Mouse (Mus musculus) left cerebral cortex, postnatal 4 days (tissue): ENCODE measurements at regions not wholly inside any gene's neighbourhood (a gene's known extent, or its start where the extent isn't known, plus 50 kb on each side); places are given as distances from the start of the nearest gene placed in this dataset.
A peak's percentile ranks its signal among the peaks of the same experiment; 100 is the strongest.

ENCODE experiments used
- DNase-seq: peaks from one replicate; pipeline ENCODE4 v3.0.0-alpha.2; 2022
- intact Hi-C: fragments of 180-260 bp; cut with DNase I; formaldehyde crosslinking; loops from one replicate; pipeline ENCODE4 v1.15.1; 2025

DNA sequence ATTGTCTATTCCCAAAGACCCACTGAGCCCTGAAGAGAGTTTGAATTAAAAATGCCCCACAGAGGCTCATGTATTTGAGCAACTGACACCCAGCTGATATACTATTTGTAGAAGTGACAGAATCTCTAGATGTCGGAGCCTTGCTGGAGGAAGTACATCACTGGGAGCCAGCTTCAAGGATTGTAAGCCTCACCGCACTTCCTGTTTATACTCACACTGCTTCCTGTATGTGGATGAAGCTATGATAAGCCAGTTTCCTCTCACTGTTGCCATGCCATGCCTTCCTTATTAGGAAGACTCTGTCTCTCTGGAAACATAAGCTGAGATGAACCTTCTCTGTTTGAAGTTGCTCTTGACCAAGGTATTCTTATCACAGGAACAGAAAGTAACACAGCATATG is 251.8 kb upstream of the Pabpc6 start:
- no peak for DNase-seq
- intact Hi-C loops, result no loop called here

DNA sequence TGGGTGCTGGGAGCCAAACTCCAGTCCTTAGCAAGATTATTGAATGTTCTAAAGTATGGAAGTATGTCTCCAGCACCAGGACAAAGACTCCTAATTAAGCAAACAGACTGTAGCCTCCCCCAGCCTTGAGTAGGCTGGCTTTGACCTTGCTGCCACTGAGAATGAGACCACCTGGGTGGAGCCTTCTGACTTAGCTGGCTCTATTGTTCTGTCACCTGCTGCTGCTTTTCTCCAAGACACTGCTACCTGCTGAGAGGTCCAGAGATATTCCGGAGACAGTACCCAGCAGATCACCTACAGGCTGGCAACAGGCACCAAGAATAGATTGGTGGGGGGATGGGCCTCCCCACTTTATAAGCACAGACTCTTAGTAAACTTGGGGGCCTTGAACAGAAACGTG is 247.5 kb upstream of the Pabpc6 start:
- DNase-seq, result no peak
- intact Hi-C loops, result no loop called here

DNA sequence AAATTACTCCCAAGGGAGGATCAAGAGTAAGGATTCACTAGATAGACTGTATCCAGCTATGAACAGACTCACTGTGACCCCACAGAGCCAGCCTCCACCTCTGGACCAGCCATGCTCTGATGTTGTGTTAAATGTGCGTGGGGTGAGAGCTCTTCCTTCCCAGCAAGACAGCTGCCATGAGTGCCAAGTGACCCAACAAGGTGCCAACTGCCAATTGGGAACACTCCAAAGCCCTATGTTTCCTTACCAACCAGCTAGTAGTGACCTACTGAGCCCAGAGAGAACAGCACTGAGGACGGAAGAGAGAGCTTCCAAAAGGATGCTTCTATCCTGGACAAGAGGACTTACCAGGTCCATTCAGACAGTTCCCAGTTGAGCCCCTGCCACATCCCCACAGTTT is 241.3 kb upstream of the Pabpc6 start:
- peak; percentile 54 for DNase-seq
- intact Hi-C loops, result no loop called here

DNA sequence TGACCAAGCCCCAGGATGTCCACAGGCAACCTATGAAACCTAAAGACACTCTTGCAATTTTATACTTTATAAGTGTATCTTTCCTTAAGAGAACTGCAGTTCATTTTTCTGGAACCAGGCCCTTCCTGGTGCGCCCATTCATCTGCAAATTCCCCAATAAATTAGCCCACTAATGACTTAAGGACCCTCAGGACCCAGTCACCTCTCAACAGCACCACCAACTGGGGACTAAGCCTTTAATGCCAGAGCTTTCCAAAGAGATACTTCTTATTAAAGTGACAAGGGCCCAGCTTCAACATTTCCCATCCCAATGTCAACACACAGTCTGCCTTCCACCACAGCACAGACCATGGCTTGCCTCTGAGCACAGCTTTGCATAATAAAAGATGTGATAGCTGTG is 237.6 kb upstream of the Pabpc6 start:
- intact Hi-C loops, result no loop called here

DNA sequence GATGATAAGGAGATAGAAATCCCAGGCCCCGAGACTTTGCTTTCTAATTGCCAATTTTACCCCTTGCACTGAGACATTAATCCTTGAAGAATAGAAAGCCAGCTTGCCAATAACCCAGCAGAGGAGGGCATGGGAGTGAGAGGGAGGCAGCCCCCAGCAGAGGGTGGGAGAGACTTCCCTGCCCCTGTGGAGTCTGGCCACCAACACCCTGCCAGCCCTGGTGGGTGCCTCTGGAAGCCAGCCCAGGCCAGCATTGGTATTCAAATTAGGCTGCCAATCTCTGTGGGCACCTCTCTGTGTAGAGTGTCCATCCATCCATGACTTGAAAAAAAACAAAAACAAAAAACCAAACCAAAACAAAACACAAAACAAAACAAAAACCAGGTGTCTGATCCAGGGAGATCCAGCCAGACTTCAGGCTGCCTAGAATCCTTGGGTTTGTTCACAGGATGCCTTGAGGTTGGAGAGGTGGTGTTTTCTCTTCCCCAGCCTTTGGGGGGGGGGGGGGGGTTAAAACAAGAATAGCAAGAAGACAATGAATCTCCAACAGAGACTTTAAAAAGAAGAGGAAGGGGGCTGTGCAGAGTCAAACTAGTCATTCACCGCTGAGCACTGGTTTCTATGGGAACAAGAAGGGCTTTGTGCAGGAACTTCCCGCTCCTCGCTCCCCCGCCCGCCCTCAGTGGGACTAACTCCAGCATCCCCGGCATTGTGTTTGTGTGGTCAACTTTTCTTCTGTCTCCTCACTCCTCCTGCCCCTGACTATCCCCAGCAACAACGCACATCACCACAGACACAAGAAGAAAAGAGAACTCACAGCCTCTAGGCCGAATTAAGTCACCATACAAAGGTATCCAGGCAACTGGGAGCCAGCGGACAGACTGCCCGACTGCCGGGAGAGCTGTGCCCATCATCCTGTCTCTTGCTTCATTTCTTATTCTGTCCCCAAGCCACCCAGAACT is 236.3 kb upstream of the Pabpc6 start:
- intact Hi-C loops, result no loop called here
- DNase-seq, result peak; percentile 86

More for the DNA sequence above, 237.6 kb upstream of the Pabpc6 start:
- no peak for DNase-seq

DNA sequence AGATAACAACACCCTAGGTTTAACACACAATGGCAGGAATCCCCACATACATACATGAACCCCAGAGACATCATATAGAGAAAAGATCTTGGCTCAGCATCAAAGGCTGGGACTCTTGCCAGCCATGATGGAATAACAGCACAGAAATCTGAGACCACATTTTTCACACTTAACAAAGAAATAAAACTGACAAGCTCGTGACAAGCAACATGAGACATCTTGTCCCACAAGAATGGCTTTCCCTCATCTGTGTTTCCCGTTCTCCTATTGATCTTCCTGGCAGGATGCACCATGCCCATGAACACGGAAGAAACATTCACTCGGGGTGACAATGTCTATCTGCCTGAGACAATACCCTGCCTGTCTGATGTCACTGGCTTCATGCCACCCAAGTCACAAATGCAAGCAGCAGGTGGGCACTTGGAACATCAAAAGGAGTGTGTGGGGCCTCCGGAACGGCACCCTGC is 235.0 kb upstream of the Pabpc6 start:
- intact Hi-C loops, result no loop called here
- DNase-seq, result peak; percentile 66

DNA sequence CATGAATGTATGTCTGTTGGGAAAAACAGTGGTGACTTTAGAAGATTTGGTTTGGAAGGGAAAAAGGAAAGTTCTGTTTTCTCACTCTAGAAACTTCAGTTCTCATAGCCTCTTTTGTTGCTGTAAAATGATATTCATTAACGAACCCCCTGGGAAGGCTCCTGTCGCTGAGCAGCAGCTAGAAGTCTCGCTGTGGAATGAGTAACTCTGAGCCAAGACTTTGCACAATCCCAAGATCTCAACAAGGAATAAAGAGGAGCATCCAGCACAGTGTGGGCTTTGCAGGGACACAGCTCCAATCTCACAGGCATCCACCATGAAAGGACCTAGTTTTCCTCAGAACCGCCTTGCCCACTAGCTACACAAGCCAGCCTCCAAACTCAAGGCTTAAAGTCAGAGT is 233.8 kb upstream of the Pabpc6 start:
- DNase-seq, result no peak
- intact Hi-C loops, result no loop called here

DNA sequence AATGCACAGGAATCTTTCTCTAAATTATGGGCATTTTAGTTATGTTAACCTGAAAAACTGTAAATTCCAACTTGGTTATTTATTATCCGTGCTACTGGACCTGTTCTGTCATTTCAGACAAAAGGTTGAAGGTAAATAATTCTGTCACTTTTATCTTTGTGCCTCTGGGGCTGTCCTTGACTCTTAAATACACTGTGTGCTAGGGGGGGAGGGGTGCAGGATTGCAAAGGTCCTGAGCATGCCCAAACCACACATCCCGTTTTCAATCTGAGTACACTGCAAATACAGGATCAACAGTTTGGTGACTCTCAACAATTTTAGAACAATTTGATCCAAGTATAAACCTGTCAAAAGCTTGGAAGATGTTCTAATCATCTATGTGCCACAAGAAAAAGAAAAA is 227.4 kb upstream of the Pabpc6 start:
- intact Hi-C loops, result no loop called here
- no peak for DNase-seq

DNA sequence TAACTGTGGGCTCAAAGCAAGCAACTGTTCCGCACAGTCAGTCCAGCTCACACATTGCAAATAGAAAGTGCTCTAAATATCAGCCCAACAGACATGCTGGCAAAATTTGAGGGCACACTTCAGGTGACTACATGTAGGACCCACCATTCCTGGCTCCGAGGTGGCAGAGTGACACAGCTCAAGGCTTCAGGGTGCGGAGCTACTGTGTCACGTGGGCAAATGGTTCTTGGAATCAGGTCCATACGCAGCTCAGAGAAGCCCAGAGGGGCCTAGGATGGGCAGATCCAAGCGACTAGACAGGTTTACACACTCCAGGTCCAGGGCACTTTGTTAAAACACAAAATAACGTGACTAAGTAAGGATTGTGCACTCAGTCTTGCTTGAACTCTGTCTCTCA is 226.2 kb upstream of the Pabpc6 start:
- DNase-seq, result no peak
- intact Hi-C loops, result no loop called here

DNA sequence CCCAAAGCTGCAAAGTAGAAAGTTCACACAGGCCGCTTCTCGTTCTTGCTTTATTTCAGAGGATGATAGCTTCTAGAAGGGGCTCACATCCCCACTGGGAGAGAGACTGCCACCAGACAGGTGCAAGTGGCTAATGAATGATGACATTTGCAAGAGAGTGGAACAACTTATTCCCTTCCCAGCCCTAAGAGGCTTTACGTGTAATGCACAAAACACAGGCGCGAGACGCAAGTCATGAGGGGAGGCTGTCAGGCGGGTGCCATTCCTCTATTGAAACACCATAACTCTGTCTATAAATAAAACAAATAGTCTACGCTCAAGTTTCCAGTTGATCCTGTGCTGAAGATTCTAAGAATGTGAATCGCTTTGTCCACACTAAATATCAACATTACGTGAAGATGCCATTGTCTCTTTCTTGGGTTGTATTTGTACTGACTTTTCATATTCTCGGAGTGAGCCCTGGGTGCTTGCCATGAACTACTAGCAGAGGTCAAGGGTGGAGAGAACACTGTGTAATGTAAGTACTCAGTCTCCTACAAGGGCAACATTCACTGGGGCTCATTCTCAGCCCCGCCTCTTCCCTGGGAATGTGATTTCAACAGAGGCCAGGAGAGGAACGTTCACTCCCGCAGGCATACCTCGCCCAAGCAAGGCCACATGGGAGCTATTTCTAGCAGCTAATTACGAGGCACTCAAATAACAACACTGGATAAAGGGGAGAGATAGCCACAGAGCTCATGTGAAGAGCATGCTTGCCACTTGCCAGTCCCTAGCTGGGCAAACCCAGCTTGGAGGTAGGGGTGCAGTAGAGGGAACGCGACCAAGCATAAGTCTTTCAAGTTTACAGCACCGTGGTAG is 225.5 kb upstream of the Pabpc6 start:
- intact Hi-C loops, result no loop called here
- no peak for DNase-seq

DNA sequence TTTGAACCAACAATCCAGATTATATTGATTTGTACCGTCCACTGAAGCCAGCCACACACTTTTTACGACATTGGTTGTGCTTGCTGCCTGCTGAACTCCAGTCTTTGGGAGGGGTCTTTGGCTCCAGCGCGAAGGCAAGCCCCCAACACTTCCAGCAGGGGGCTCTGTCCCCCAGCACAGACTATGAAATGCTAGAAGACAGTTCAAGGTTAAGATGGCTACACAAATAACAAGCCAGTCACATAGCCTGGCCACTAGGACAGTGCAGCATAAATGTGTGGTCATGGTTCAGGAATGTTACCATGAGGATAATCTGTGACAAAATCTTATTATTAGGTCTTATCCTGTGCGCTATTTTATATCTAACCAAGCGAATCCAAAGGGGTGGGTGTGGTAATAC is 224.4 kb upstream of the Pabpc6 start:
- intact Hi-C loops, result no loop called here
- peak; percentile 66 for DNase-seq

DNA sequence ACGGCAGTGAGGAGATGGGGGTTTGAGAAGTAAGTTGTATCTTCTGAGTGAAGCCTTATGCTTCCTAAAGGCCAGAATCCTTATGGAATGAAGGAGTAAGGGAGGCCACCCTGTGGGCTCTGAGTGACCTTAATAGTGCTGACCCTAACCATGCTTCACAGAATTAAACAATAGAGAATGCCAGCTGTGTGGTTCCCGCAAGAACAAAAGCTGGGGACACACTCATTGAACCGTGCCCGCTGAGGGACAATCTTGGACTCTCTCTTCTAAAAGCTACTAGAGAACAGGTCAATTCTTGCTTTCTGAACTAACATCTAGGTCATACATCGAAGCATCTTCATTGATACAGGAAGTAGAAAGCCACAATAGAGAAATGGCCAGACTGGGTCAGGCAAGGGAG is 223.3 kb upstream of the Pabpc6 start:
- intact Hi-C loops, result no loop called here
- no peak for DNase-seq

DNA sequence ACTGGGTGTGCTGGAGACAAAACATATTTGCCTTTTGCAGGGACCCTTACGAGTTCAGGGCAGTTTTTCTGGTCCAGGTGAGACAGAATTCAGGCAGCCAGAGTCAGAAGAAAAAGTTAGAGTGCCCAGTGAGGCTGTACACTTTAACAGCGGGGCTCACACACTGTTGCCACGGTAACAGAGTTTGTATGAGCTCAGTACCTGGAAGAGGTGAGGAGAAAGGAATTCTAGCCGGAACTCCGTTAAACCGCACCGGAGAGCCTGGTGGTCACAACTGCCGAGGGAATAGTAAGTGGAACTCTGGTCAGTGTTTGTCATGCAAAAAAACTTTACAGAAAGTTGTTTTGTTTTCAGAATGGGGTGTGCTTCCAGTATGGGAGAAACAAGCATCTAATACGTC is 222.6 kb upstream of the Pabpc6 start:
- intact Hi-C loops, result no loop called here
- no peak for DNase-seq

DNA sequence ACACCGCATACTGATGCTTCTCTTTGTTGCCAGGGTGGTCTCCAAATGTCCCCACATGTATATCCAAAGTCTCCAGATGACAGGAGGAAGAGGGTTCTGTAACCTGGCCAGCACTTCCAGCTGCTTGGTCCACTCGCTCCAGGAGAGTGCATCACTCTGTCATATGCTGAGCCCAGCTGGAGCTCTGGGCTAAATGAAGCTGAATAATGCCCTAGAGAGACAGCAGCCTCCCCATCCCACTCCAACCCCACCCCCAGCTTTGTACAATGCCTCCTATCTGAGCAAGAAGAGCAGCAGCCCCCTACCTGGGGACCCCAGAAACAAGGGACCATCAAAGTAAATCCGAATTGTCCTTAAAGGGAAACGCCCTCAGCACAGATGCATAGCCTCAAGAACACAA is 219.0 kb upstream of the Pabpc6 start:
- no peak for DNase-seq
- intact Hi-C loops, result no loop called here

DNA sequence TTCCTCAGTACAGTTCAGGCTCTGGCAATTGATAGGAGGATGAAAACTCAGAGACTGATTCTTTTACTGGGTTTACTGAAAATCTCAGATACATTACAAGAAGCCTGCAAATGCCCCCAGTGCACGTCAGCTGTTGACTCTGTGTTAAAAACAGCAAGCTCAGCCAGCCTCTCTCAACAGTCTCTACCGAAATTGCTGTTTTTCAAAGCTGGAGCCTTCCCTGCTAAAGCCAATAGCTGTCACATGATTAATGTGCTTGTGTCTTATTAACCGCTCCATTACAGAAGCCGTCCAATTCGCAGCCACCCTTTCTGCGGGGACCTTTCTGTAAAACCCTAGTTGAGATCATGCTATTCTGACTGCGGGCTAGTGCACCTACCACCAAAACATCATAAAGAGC is 215.6 kb upstream of the Pabpc6 start:
- intact Hi-C loops, result no loop called here

DNA sequence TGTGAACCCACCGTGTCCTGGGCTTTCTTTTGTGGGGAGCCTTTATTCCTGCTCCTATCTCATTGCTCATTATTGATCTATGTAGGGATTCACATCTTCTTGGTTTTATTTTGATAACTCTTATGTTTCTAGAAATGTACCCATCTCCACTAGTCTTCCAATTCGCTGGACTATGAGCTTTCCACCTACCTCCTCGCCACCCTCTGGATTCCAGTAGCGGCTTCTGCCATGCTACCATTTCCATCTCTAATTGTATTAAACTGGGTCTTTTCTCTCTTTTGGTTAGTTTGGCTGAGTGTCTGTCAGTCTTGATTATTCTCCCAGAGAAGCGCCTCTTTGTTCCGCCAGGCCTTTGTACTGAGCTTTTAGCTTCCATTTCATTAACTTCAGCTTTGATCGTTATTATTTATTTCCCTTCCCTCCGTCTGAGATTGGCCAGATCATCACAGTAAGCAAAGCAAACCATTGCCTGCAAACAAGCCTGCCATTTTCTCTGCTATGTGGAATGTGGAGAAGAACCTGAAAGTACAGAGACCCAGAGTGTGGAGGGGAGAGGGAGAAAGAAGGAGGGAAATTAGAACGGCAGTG is 213.2 kb upstream of the Pabpc6 start:
- no peak for DNase-seq
- intact Hi-C loops, result no loop called here

More for the DNA sequence above, 215.6 kb upstream of the Pabpc6 start:
- DNase-seq, result no peak

DNA sequence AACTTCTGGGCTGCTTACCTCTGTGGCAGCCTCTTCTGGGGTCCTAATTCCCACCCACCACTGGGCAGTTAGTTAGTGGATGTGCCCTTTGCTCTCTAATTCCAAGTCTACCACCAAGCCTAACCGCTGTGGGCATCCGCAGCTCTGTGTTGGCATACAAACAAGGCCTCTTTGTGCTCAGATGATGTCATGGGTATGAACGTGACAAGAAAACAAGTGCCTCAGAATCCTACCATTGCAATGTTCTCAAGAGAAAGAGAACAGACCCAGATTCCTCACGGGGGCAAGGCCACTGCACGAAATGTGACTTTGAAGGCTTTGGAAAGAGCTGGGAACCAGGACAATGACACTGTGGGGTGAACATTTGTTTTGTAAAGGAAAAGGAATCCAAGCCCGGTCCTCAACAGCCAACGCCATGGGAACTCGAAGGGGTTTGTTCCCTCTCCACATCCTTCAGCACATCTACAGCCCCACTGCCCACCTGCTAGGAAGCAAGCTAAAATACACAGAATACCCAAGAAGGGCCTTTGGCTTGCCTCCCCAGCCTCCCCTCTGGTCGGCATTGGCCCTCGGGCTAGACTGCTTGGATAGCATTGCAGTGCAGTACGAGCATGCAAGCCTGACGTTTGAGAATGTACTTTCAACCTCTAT is 210.2 kb upstream of the Pabpc6 start:
- DNase-seq, result peak; percentile 50
- intact Hi-C loops, result no loop called here

DNA sequence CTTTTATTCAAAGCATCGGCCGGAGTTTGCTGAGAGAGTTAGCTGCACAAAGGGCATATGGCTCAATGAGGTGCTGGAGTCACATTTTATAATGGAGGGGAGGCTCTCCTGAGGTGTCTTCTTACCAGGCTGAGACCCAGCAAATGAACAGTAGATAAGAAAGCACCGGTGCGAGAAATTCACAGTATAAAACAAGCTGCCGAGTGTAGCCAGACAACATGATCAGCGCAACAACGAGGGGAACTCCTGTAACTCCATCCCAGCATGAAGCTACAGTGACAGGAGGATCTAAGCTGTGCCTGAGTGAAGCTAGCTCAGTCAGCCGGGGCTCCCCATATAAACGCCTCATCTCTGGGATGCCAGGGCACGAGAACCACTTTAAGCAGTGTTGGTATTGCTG is 204.2 kb upstream of the Pabpc6 start:
- DNase-seq, result no peak
- intact Hi-C loops, result no loop called here

DNA sequence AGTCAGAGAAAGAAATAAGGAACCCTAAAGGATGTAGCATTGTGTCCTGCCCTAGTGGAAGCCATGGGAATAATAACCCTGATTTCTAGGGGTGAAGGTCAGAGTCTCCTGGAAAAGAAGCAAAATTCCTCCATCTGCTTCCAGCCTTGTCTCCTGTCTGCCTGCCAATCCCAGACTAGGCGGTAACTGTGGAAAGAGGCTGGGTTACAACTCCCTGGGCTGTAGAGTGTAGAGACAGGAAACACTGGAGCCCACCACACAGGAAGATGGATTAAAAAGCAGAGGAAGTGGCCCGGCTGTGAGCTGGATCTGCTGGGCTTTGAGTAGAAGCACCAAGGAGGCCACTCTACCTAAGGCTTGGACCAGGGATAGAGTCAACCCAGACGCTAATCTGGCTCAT is 200.7 kb upstream of the Pabpc6 start:
- intact Hi-C loops, result no loop called here
- DNase-seq, result no peak

DNA sequence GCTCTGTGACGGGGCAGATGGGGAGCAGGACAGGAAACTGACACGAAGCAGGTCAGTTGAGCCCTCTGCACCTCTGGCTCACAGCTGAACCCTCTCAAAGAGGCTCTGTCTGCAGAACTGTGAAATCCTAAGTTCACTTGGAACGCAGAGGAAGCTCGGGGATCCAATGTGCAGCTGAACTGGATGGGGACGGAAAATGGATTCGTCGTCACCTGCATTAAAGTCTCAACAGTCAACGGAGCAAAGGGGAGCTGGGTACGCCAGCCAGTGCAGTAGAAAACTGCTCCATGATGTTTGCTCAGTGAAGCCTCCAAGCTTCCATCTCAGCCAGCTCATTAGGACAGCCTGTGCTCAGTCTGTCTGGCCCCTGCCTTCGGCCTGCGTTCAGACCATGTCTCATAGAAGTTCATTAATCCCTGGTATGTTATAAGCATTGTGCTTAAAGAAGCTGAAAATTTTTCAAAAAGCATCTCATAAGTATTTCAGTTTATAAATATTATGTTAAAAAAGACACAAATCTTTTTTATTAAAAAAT is 199.3 kb upstream of the Pabpc6 start:
- intact Hi-C loops, result no loop called here
- DNase-seq, result no peak

DNA sequence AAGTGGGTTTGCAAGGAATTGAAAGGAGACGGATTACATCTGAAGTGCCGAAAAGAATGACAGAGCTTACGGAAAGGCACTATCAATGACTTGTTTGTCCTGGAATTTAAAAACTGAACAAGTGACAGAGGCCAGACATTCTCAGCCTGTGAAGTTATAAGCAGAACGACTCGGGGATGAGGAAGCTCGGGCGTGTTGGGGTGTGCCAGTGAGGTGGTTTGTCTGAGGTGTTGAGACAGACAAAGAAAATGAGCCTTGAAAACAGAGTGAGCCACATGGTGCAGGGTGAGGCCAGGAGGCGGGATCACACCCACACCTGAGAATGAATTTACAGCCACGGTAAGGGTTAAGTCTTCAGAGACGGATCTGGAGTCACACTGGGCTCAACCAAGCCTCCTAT is 194.7 kb upstream of the Pabpc6 start:
- intact Hi-C loops, result no loop called here
- DNase-seq, result no peak
